Mouse (Mus musculus): ENCODE data around the gene Sirt3. TPM values are rescaled to one million over a fixed set of nuclear protein-coding genes. Genes with fewer than 3 reads are reported as not detected.
A peak's percentile ranks its signal among the peaks of the same experiment; 100 is the strongest.

Sirt3 gene
- 24.0 and 27.4 TPM in 2 replicates for polyA plus RNA-seq (2015; fragmentation: Nextera tagmentation; extraction: Ambion mirVana)

- peak within 1 kb of the TSS; percentile 80 for H3K4me2 ChIP-seq (ENCODE audit: low read depth, low read length)
- peak; percentile 97 for ATAC-seq (ENCODE audit: insufficient read depth, low FRiP score)
- no peaks in the 10 kb centered on the region for H3K27me3 ChIP-seq (ENCODE audit: control insufficient read depth, insufficient read depth, low read length)
- H3K4me3 ChIP-seq (replicated peaks; ENCODE audit: low read length), result peak within 1 kb of the TSS; percentile 86
- WGBS, result under 1% methylated on average over 59 of the region's 59 CpGs
- peak within 1 kb of the TSS; percentile 92 for H3K9ac ChIP-seq (ENCODE audit: low read length)
- H3K27ac ChIP-seq (ENCODE audit: low read length), result peak within 1 kb of the TSS; percentile 96
- no peaks in the 10 kb centered on the region for H3K9me3 ChIP-seq (replicated peaks; ENCODE audit: control insufficient read depth, low read length)
- peaks cover 9% of the 10 kb centered on the region; the same call in 1 of the 2 replicates for H3K4me1 ChIP-seq (ENCODE audit: control insufficient read depth, insufficient read depth, low read length)
- peaks cover 9% of the 10 kb centered on the region; the same call in 1 of the 2 replicates for H3K36me3 ChIP-seq (ENCODE audit: control insufficient read depth, insufficient read depth, low read length)
Measured at GRCm38 (mm10) chr7:140881696-140882468, at the start of gene Sirt3, which contains the start of gene Psmd13. Gene Sirt3 (minus strand): TSS chr7:140882309. Gene Psmd13 (plus strand): TSS chr7:140881968.

- Histone ChIP-seq H3K4me1 (ENCODE audit: control insufficient read depth, insufficient read depth, low read length) (peaks cover 8% of the 10 kb centered on the region), H3K27ac (ENCODE audit: low read length) (no peak overlapping the region), H3K36me3 (ENCODE audit: control insufficient read depth, insufficient read depth, low read length) (no peaks in the 10 kb centered on the region), H3K27me3 (ENCODE audit: control insufficient read depth, insufficient read depth, low read length) (peaks cover 27% of the 10 kb centered on the region), H3K9me3 (replicated peaks; ENCODE audit: control insufficient read depth, low read length) (no peaks in the 10 kb centered on the region), H3K4me3 (replicated peaks; ENCODE audit: low read length) (no peak overlapping the region), H3K4me2 (ENCODE audit: low read depth, low read length) (no peak overlapping the region), H3K9ac (ENCODE audit: low read length) (no peak overlapping the region)
- 78% methylated on average over 6 of the region's 6 CpGs for WGBS
- ATAC-seq (ENCODE audit: insufficient read depth, low FRiP score), result no peak
Measured at GRCm38 (mm10) chr7:140927181-140927580, 45.1 kb upstream of the Sirt3 start.

GRCm38 (mm10) chr7:140923070-140923775, 41.1 kb upstream of the Sirt3 start:
- peak overlapping the region; percentile 71 for H3K4me2 ChIP-seq (ENCODE audit: low read depth, low read length)
- peak overlapping the region; percentile 48 for H3K4me3 ChIP-seq (replicated peaks; ENCODE audit: low read length)
- peaks cover 53% of the 10 kb centered on the region for H3K27me3 ChIP-seq (ENCODE audit: control insufficient read depth, insufficient read depth, low read length)
- H3K4me1 ChIP-seq (ENCODE audit: control insufficient read depth, insufficient read depth, low read length), result peaks cover 12% of the 10 kb centered on the region
- no peak for ATAC-seq (ENCODE audit: insufficient read depth, low FRiP score)
- no peaks in the 10 kb centered on the region for H3K36me3 ChIP-seq (ENCODE audit: control insufficient read depth, insufficient read depth, low read length)
- H3K27ac ChIP-seq (ENCODE audit: low read length), result no peak overlapping the region
- 23% methylated on average over 30 of the region's 30 CpGs for WGBS
- peak overlapping the region; percentile 51 for H3K9ac ChIP-seq (ENCODE audit: low read length)
- no peaks in the 10 kb centered on the region for H3K9me3 ChIP-seq (replicated peaks; ENCODE audit: control insufficient read depth, low read length)

GRCm38 (mm10) chr7:140922398-140923069, 40.4 kb upstream of the Sirt3 start:
- WGBS, result under 1% methylated on average over 49 of the region's 49 CpGs
- no peaks in the 10 kb centered on the region for H3K9me3 ChIP-seq (replicated peaks; ENCODE audit: control insufficient read depth, low read length)
- peak overlapping the region; percentile 71 for H3K4me2 ChIP-seq (ENCODE audit: low read depth, low read length)
- H3K27me3 ChIP-seq (ENCODE audit: control insufficient read depth, insufficient read depth, low read length), result peaks cover 53% of the 10 kb centered on the region
- H3K4me3 ChIP-seq (replicated peaks; ENCODE audit: low read length), result peak overlapping the region; percentile 48
- H3K36me3 ChIP-seq (ENCODE audit: control insufficient read depth, insufficient read depth, low read length), result no peaks in the 10 kb centered on the region
- peak overlapping the region; percentile 51 for H3K9ac ChIP-seq (ENCODE audit: low read length)
- peak; percentile 26; the same call in 1 of the 2 replicates for ATAC-seq (ENCODE audit: insufficient read depth, low FRiP score)
- H3K27ac ChIP-seq (ENCODE audit: low read length), result no peak overlapping the region
- peaks cover 12% of the 10 kb centered on the region for H3K4me1 ChIP-seq (ENCODE audit: control insufficient read depth, insufficient read depth, low read length)

GRCm38 (mm10) chr7:140921225-140921975, 39.3 kb upstream of the Sirt3 start:
- 32% methylated on average over 22 of the region's 22 CpGs for WGBS
- H3K27me3 ChIP-seq (ENCODE audit: control insufficient read depth, insufficient read depth, low read length), result peaks cover 53% of the 10 kb centered on the region
- no peaks in the 10 kb centered on the region for H3K36me3 ChIP-seq (ENCODE audit: control insufficient read depth, insufficient read depth, low read length)
- no peak overlapping the region for H3K27ac ChIP-seq (ENCODE audit: low read length)
- peaks cover 12% of the 10 kb centered on the region for H3K4me1 ChIP-seq (ENCODE audit: control insufficient read depth, insufficient read depth, low read length)
- no peak overlapping the region for H3K9ac ChIP-seq (ENCODE audit: low read length)
- 0 out of 2 replicates have a peak overlapping the region, but pooled peaks have one; percentile 71 for H3K4me2 ChIP-seq (ENCODE audit: low read depth, low read length)
- H3K4me3 ChIP-seq (replicated peaks; ENCODE audit: low read length), result peak overlapping the region; percentile 48
- no peaks in the 10 kb centered on the region for H3K9me3 ChIP-seq (replicated peaks; ENCODE audit: control insufficient read depth, low read length)
- ATAC-seq (ENCODE audit: insufficient read depth, low FRiP score), result no peak

- 63% methylated on average over 8 of the region's 8 CpGs for WGBS
- no peak for ATAC-seq (ENCODE audit: insufficient read depth, low FRiP score)
- H3K9me3 ChIP-seq (replicated peaks; ENCODE audit: control insufficient read depth, low read length), result no peaks in the 10 kb centered on the region
- H3K27ac ChIP-seq (ENCODE audit: low read length), result peak within 1 kb of the TSS; percentile 4; the same call in 1 of the 2 replicates
- H3K4me3 ChIP-seq (replicated peaks; ENCODE audit: low read length), result peak within 1 kb of the TSS; percentile 7
- H3K36me3 ChIP-seq (ENCODE audit: control insufficient read depth, insufficient read depth, low read length), result no peaks in the 10 kb centered on the region
- peaks cover 12% of the 10 kb centered on the region for H3K4me1 ChIP-seq (ENCODE audit: control insufficient read depth, insufficient read depth, low read length)
- H3K9ac ChIP-seq (ENCODE audit: low read length), result no peak within 1 kb of the TSS; the same call in 1 of the 2 replicates
- H3K4me2 ChIP-seq (ENCODE audit: low read depth, low read length), result 0 out of 2 replicates have a peak within 1 kb of the TSS, but pooled peaks have one; percentile 71
- peaks cover 53% of the 10 kb centered on the region for H3K27me3 ChIP-seq (ENCODE audit: control insufficient read depth, insufficient read depth, low read length)
Measured at GRCm38 (mm10) chr7:140920418-140921029, 38.4 kb upstream of the Sirt3 start, which contains the start of gene Nlrp6. Gene Nlrp6 (plus strand): TSS chr7:140920902.

- Histone ChIP-seq H3K36me3 (ENCODE audit: control insufficient read depth, insufficient read depth, low read length) (no peaks in the 10 kb centered on the region), H3K9ac (ENCODE audit: low read length) (no peak overlapping the region), H3K27ac (ENCODE audit: low read length) (0 out of 2 replicates have a peak overlapping the region, but pooled peaks have one; percentile 4), H3K4me3 (replicated peaks; ENCODE audit: low read length) (no peak overlapping the region), H3K9me3 (replicated peaks; ENCODE audit: control insufficient read depth, low read length) (no peaks in the 10 kb centered on the region), H3K4me2 (ENCODE audit: low read depth, low read length) (no peak overlapping the region), H3K27me3 (ENCODE audit: control insufficient read depth, insufficient read depth, low read length) (peaks cover 53% of the 10 kb centered on the region), H3K4me1 (ENCODE audit: control insufficient read depth, insufficient read depth, low read length) (peaks cover 12% of the 10 kb centered on the region)
- WGBS, result 46% methylated on average over 4 of the region's 4 CpGs
- ATAC-seq (ENCODE audit: insufficient read depth, low FRiP score), result no peak
Measured at GRCm38 (mm10) chr7:140919911-140920310, 37.8 kb upstream of the Sirt3 start.
